Mouse (Mus musculus): ENCODE measurements at regions not wholly inside any gene's neighbourhood (a gene's known extent, or its start where the extent isn't known, plus 50 kb on each side); places are given as distances from the start of the nearest gene placed in this dataset.

DNA sequence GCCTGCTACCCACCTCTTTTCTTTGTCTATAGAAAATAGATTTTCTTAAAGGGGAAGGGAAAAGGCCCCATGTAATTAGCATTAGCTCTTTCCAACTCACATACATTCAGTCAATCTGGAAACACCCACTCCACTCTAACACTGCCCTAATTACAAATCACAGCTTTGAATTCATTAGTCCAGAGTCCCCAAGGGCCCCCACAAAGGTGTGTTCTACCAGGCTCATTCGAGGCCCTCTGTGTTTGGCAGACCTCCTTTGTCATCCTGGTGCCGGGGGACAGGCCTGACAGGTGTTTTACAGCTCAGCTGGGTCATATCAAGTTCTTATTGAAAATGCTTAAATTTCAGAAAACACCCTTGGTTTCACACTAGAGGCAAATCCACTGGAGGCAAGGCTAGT lies 234.3 kb downstream of the Rab11fip2 start:
- no peak for DNase-seq
- intact Hi-C loops (cut with DNase I; ENCODE audit: low total_unique reads) = no loop called here

DNA sequence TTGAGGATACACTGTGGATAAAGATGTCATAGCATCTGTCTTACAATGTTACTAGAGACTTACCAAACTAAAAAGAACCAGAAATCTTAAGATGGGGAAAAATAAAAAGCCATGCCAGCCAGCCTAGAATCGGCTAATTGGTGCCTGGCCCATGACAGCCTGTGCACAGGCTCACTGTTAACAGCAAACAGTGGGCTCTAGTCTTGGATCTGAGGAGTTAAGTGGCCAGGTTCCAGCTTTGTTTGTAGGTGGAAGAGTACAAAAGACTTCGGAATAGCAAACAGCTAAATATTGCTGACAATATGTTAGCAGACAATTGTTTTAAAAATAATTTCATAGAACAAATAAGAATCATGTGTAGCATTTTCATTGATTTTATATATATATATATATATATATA lies 228.4 kb downstream of the Rab11fip2 start:
- intact Hi-C loops (cut with DNase I; ENCODE audit: low total_unique reads) = no loop called here

DNA sequence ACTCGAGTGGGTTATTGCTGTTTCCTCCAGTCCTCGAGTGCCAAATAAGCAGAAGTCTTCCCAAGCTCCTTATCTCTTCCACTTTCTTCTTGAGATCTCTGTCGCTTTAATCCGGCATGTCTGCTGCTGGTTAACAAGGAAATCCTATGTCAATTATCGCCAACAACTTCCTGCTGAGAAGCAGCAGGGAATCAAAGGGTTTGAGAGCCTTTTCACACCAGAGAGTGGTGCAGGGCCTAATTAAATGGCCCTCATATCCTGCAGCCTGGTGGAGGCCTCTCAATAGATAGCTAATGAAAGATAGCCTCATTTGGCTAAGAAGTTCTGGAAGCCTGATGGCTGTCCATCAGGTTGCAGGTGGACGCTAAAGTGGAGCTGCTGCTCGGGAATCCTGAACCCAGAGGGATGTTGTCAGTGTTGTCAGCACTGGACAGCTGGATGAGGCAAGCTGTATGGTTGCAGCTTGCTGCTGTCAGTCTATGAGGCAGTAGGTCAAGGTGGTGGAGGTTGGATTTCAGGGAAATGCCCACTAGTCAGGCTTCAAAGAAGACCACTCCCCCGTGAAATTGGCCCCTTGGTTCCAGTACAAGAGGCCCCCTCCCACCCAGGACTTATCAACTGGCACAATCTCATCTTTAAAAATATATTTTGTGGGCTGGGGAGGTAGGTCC lies 225.5 kb downstream of the Rab11fip2 start:
- intact Hi-C loops (cut with DNase I; ENCODE audit: low total_unique reads) = no loop called here
- no peak for DNase-seq

More for the DNA sequence above, 228.4 kb downstream of the Rab11fip2 start:
- no peak for DNase-seq

DNA sequence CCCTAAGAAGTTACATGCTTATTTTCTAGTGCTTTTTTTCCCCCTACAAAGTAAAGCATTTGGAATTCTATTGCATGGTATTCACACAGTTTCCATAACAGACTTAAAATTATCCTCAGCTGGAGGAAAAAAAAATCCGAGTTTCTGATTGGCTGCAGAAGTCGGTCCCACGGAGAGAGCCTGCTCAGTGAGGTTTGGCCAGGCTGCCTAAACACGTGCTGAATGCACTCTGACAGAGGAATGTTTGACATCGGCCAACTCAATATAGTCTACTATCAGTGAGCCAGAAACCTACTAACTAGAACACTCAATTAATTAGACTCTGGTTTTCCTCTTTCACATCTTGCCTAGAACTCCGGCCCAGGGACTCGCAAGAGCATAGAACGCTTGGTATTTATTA lies 204.9 kb downstream of the Rab11fip2 start:
- intact Hi-C loops (cut with DNase I; ENCODE audit: low total_unique reads) = loop anchor here (10.0 kb wide), 1 partner anchor 406 kb away; no protein-coding TSS in a partner anchor
- DNase-seq = no peak

DNA sequence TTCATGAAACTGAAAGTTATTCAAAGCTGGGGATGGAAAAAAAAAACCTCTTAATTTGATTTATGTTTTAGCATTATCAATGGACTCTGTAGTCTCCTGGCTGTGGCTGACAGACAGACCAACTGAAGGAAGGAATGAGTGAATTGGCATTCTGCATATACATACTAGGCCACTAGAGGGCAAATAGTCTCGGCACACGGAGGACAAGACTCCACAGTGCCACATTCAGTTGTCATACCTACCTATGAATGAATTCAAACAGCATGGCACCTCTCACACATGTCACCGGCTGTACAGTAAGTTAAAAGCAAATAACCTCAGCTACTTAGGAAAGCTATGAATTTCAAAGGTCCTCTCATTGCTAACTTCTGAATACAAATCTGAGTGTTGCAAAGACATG lies 200.5 kb downstream of the Rab11fip2 start:
- DNase-seq = no peak

DNA sequence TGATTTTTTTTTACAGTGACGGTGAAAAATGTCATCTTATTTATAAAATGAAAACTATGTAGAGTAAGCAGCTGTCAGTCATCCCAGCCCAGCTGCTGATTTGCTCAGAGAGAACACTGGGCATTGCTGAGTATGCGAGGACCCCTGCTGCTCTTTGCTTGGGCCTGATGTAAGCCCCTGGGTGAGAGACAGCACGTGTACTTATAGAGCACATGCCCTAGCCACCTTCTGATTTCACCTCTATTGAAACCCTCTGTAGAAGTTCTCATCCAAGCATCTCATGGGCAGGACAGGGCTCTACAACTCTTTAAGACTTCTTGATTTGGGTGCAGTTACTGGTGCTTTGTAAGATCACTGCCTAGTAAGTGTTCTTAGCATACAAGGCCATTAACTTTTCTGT lies 182.2 kb downstream of the Rab11fip2 start:
- intact Hi-C loops (cut with DNase I; ENCODE audit: low total_unique reads) = no loop called here
- DNase-seq = no peak

More for the DNA sequence above, 200.5 kb downstream of the Rab11fip2 start:
- intact Hi-C loops (cut with DNase I; ENCODE audit: low total_unique reads) = no loop called here

DNA sequence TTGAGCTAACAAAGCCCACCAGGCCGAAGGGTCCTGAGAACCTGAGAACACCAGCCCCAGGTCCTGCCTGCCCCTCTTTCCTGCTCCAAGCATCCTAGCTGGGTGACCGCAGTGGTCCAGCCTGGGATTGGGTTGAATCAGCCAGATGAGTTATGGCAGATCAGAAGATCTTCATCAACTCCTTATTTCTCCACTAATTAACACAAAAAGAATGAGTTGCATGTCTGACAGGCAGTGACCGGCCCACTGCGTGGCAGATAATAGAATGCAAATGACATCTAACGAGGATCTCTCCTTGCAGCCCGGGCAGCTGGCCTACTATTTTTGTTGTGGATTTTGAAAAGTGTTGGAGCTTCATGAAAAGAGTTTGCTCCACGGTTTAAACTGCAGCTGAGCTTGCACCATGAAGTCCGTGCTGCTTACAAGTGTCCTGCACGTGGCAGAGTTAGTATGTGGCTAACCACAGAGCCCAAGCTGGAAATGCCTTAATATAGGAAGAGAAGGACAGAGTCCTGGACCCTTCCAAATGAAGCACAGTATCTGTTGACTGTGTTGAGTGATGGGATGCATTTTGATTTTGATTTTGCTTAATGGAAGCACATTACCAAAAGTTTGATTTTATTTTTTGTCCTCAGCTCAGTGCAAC lies 158.9 kb downstream of the Rab11fip2 start:
- no peak for DNase-seq
- intact Hi-C loops (cut with DNase I; ENCODE audit: low total_unique reads) = no loop called here

DNA sequence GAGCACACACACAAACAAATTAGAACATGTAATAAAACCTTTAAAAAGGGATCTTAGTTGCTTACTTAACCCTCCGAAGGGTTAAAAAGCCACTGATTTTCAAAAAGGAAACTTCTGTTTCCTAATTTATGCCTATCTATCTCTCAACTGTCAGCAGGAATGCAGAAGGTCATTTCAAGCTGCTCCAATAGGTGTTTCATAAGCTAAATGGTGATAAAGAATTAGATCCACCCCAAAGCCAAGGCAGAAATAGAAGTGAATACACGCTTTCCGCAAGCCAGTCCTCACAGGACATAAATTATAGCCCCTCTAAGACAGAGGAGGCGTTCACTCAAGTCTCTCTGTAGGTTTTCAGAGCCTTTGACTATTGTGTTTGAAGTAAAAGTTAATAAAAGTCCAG lies 112.2 kb downstream of the Rab11fip2 start:
- intact Hi-C loops (cut with DNase I; ENCODE audit: low total_unique reads) = no loop called here
- DNase-seq = no peak

DNA sequence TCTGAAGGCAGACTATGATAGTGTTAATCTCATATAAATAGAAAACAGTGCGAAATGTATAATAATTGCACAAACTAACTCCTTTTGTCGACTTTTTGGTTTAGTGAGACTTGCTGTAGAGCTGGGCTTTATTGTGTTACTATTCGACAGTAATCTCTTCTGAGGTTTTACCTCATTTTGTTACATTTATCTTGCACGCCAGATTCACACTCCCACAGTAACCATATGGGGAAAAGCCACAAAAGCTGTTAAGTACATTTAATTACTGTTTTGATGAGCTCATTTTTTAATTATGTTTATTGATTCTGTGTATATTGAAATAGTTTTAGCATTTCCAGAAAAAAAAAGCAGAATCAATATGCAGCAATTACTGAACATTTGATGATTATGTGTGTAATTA lies 106.3 kb downstream of the Rab11fip2 start:
- no peak for DNase-seq
- intact Hi-C loops (cut with DNase I; ENCODE audit: low total_unique reads) = no loop called here

DNA sequence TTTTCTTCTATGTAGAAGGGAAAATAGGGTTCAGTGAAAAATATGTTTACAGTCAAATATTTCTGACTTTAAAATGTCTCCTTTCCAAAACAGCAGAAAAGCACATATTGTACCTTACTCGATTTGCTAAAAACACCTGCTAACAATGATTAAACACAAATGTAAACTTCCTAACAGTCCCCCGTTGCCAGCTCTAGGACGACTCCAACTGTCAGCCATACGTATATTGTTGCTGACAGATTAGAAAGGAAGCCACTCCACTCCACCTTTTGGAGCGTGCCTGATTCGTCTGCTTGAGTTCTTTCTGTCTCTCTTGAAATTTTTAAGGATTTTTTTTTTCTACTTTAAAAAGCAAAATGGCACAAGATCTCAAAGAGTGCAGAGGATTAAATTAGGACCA lies 105.8 kb downstream of the Rab11fip2 start:
- intact Hi-C loops (cut with DNase I; ENCODE audit: low total_unique reads) = no loop called here
- no peak for DNase-seq

DNA sequence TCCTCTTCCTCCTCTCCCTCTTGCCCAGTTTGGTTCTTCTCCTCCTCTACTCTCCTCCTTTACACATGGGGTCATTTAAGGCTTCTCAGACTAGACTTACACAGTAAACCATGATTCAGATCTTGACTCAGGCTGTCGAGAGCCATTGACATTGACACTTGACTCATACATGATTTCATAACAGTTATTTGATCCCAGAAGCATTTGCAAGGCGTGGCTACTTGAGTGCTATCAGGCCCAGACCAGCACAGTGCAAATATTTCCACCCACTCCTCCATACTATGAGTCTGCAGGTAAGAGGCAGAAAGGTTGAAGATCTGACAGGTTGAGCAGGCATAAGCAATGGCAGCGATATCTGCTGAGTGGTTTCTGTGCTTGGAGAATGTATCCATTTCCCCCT lies 99.2 kb downstream of the Rab11fip2 start:
- no peak for DNase-seq
- intact Hi-C loops (cut with DNase I; ENCODE audit: low total_unique reads) = no loop called here

DNA sequence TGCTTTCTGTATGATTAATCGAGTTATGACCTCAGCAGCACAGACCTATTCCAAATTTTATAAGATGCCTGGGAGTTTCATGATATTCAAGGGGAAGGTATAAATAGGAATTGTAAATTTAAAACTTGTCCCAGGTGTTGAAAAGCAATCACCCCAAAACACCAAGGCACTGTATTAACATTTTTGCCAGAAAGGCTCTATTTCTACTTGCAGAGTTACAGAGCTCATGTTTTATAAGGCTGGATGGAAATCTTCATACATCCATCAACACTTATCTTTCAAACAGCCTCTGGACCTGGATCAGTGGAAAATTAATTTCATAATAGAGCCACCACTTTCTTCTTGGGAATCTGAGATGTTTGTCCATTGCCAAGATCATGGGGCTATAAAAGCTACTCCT lies 96.6 kb downstream of the Rab11fip2 start:
- intact Hi-C loops (cut with DNase I; ENCODE audit: low total_unique reads) = no loop called here
- no peak for DNase-seq

DNA sequence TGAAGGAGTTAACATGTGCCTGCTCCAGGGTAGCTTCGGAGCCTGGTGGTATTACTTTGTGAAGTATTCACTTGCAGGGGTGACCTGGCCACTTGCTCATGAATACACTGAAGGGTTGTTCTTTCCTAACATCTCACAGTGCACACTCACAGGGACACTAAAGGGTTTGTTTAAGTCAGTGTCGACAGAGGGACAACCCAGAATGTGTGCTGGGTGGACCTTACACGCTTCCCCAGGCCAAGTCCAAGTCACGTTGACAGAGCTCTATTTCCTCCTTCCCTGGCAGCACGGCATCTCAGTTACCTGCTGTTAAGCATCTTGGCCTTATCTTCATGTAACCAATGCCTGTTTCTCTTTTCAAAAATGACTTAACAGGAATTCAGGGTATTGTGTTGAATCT lies 92.8 kb downstream of the Rab11fip2 start:
- no peak for DNase-seq
- intact Hi-C loops (cut with DNase I; ENCODE audit: low total_unique reads) = no loop called here

DNA sequence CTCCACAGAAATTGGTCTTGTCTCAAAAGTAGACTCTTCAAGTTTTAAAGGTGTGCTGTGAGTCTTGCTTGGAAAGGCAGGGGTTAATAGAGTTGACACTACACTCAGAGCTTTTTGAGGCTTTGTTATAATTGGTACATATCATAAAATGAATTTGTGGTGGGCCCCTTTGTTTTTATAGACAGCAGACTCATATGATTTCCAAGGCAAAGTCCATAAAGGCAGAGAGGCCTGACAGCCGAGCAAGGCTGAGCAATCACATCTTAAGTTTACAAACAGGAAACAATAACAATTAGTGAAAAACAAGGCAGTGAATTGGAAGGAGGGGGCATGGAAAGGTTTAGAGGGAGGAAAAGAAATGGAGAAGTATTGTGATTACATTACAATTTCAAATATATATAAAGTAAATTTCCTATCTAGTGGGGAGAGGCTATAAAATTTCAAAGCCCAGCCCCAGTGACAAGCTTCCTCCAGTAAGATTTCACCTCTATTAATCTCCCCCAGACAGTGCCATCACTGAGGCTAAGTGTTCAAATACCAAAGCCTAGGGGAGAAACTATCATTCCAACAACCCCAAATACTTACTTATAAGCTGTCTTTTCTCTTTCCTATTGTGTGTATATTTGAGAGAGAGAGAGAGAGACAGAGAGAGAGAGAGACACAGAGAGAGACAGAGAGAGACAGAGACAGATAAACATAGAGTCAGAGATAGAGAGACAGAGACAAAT lies 91.3 kb downstream of the Rab11fip2 start:
- DNase-seq = no peak
- intact Hi-C loops (cut with DNase I; ENCODE audit: low total_unique reads) = no loop called here

All from gastrocnemius, postnatal 14 days (tissue).